Mouse (Mus musculus) kidney, embryonic 16.5 days (tissue): ENCODE measurements around the gene Rps7. TPM values are rescaled to one million over a fixed set of nuclear protein-coding genes. Genes with fewer than 3 reads are reported as not detected.

Experiments used
- ATAC-seq: fragments of 200-750 bp; cut with Nextera tagmentation; 2 replicates; pipeline ENCODE4 v1.8.0; 2017; ENCODE audit warnings: moderate TSS enrichment; ENCODE audit not compliant: low FRiP score, low TSS enrichment
- H3K27ac ChIP-seq: fragments of 300-500 bp; sonication (generic); 2 replicates; pipeline ENCODE4 v1.5.1; 2014; ENCODE audit warnings: low read length
- H3K27me3 ChIP-seq: fragments of 300-500 bp; sonication (generic); 2 replicates; pipeline ENCODE4 v1.6.1; 2014; ENCODE audit warnings: low read length, control low read depth, mixed read lengths; ENCODE audit not compliant: insufficient read depth
- H3K36me3 ChIP-seq: fragments of 300-500 bp; sonication (generic); 2 replicates; pipeline ENCODE4 v1.6.1; 2014; ENCODE audit warnings: low read length, control low read depth, mixed read lengths; ENCODE audit not compliant: insufficient read depth
- H3K4me1 ChIP-seq: fragments of 300-500 bp; sonication (generic); 2 replicates; pipeline ENCODE4 v1.6.1; 2014; ENCODE audit warnings: low read length, control low read depth, mixed read lengths; ENCODE audit not compliant: insufficient read depth
- H3K4me2 ChIP-seq: fragments of 300-500 bp; sonication (generic); replicated peaks from 2 replicates; pipeline ENCODE4 v1.6.1; 2014; ENCODE audit warnings: low read depth, low read length
- H3K4me3 ChIP-seq: fragments of 300-500 bp; sonication (generic); 2 replicates; pipeline ENCODE4 v1.5.1; 2014; ENCODE audit warnings: mild to moderate bottlenecking, low read length
- H3K9ac ChIP-seq: fragments of 300-500 bp; sonication (generic); replicated peaks from 2 replicates; pipeline ENCODE4 v1.6.1; 2014; ENCODE audit warnings: low read length
- H3K9me3 ChIP-seq: fragments of 300-500 bp; sonication (generic); 2 replicates; pipeline ENCODE4 v1.6.1; 2016; ENCODE audit warnings: low read length, control low read depth
- WGBS: fragments of 180-500 bp; shearing (Covaris S2); extraction: QIAGEN DNeasy Blood & Tissue Kit; methylation state at CpG from one replicate; pipeline ENCODE4 v1.1.7; 2014; 5-methylcytosine and 5-hydroxymethylcytosine counted together
- polyA plus RNA-seq: library from polyadenylated mRNA; unstranded; fragments of >200 nt; fragmentation: Nextera tagmentation; extraction: Ambion mirVana; gene quantifications from 2 replicates; pipeline ENCODE4 v1.2.1, GENCODE M21; 2015

The Rps7 gene
- 499 and 566 TPM in 2 replicates for polyA plus RNA-seq

DNA sequence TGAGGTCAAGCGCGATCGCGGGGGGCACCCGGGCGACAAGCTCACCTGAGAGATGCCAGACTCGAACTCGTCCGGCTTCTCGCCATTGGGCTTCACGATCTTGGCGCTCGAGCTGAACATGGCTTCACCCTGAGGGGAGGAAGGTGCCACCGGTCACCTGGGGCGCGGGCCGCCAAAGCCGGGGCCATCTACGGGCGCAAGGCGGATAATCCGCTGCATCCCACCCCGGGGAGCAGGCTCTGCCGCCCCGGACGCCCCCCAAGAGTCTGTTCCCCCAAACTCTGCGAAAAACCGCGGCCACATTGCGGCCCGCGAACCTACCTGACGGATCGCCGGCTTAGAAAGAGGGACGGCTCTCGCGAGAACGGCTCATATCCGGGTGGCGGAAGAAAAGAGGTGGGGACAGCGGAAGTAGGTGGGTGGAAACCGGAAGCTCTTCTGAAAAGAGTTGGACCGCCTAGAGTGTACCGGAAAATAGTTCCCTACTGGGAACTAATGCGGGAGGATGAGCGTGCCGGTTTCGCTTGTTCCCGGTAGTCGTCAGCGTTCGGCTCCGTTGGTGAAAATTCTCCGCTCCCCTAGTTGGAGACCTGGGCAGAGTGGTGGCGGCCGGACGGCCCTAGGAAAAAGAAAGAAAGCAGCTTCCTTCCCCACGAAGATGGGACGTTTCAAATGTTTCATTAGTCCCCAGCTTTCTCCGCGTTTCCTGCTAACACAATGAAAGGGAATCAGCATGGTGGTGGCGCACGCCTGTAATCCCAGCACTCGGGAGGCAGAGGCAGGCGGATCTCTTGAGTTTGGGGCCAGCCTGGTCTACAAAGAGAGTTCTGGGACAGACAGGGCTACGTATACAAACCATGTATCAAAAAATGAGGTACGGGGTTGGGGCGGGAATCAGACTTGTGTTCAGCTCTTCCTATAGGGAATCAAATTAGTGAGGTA is at the start of gene Rps7:
TSS of gene Rps7 (minus strand) at position 419 of the 942 bp plus-strand sequence.
- Histone ChIP-seq H3K27me3 (no peaks in the 10 kb centered on the region), H3K4me2 (peak within 1 kb of the TSS; percentile 63), H3K4me3 (peak within 1 kb of the TSS; percentile 92), H3K9me3 (no peaks in the 10 kb centered on the region), H3K4me1 (peaks cover 12% of the 10 kb centered on the region), H3K9ac (peak within 1 kb of the TSS; percentile 98), H3K27ac (peak within 1 kb of the TSS; percentile 90), H3K36me3 (peaks cover 38% of the 10 kb centered on the region)
- 6% methylated on average over 65 of the region's 69 CpGs for WGBS
- peak; percentile 97 for ATAC-seq

DNA sequence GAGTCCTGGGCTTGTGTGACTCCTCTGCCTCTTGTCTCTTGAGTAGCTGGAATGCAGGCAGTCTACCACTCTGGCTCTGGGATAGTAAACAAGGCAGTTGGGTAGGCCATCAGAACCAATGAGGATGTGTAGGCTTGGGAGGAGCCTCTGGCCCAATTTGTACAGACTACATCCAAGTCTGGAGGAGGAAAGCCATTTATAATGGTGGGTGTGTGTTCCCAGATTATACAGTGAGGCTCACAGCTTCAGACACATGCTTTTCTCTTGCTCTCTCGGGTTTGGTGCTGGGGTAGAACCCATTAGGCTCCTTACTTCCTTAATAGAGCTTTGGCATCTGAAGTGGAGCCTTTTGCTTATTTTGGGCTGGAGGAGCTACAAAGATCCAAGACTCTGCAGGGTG is 48.9 kb upstream of the Rps7 start:
- H3K27me3 ChIP-seq, result no peaks in the 10 kb centered on the region
- H3K4me1 ChIP-seq, result no peaks in the 10 kb centered on the region
- peaks cover 34% of the 10 kb centered on the region for H3K36me3 ChIP-seq
- 90% methylated on average over 1 of the region's 1 CpGs for WGBS
- H3K9ac ChIP-seq, result no peak overlapping the region
- no peaks in the 10 kb centered on the region for H3K9me3 ChIP-seq
- no peak overlapping the region for H3K27ac ChIP-seq
- no peak for ATAC-seq
- no peak overlapping the region for H3K4me3 ChIP-seq
- H3K4me2 ChIP-seq, result no peak overlapping the region

DNA sequence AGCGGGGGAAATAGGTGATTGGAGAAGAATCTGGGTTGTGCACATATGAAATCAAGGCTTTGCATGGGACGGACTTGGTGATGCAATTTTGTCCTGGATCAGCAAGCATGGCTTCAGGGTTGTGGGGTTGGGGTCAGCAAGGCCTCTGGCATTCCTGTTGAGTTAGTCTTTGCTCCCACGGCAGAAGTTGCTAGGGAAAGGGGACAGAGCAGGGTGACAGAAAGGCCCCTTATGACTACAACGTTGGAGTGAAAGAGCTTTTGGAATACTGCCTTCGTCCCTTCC is 40.1 kb upstream of the Rps7 start:
- Histone ChIP-seq H3K27me3 (no peaks in the 10 kb centered on the region), H3K27ac (peak overlapping the region; percentile 96)
- no peak for ATAC-seq

DNA sequence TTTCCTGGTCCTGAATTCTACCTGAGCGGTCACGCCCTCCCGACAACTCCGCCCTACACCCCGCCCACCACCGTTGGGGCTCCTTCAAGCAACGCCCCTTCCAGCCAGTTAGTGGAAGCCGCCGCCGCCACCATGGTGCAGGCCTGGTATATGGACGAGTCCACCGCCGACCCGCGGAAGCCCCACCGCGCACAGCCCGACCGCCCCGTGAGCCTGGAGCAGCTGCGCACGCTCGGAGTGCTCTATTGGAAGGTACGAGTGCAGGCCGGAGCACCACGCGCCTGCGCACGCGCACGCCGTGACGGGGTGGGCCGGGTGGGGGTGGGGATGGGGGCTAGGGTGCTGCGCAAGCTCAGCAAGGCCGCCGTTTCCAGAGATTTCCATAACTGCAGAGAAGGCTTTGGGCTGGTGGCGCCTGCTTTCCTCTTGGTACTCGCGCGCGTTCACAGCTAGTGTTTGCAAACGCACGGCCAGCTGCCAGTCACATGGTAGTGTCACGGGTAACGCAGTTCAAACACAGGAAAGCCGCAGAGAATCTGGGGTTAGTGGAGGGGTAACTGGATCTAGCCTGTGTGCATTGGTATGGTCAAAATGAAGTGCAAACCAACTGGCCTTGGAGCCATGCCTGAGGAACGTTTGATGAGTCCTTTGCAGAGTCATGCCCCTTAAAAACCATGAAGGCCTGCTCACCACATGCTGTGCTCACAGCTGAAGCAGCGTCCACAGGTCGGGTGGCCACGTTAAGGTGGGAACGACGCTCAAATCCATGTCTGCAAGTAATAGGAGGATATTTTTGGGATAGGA is 39.6 kb upstream of the Rps7 start, which contains the start of gene Adi1:
TSS of gene Adi1 (plus strand) at position 111 of the 804 bp plus-strand sequence.
- Histone ChIP-seq H3K4me1 (peaks cover 10% of the 10 kb centered on the region), H3K9ac (peak within 1 kb of the TSS; percentile 79), H3K27me3 (no peaks in the 10 kb centered on the region), H3K36me3 (peaks cover 21% of the 10 kb centered on the region), H3K9me3 (peaks cover 5% of the 10 kb centered on the region; the same call in 1 of the 2 replicates), H3K27ac (peak within 1 kb of the TSS; percentile 96), H3K4me2 (peak within 1 kb of the TSS; percentile 61), H3K4me3 (peak within 1 kb of the TSS; percentile 69)
- ATAC-seq, result peak; percentile 97
- WGBS, result 3% methylated on average over 53 of the region's 53 CpGs

More for the DNA sequence above, 40.1 kb upstream of the Rps7 start:
- peak overlapping the region; percentile 61 for H3K4me2 ChIP-seq
- peaks cover 27% of the 10 kb centered on the region for H3K36me3 ChIP-seq
- H3K9me3 ChIP-seq, result peaks cover 5% of the 10 kb centered on the region; the same call in 1 of the 2 replicates
- peak overlapping the region; percentile 79 for H3K9ac ChIP-seq
- H3K4me1 ChIP-seq, result peaks cover 10% of the 10 kb centered on the region
- 65% methylated on average over 5 of the region's 5 CpGs for WGBS
- peak overlapping the region; percentile 69 for H3K4me3 ChIP-seq

DNA sequence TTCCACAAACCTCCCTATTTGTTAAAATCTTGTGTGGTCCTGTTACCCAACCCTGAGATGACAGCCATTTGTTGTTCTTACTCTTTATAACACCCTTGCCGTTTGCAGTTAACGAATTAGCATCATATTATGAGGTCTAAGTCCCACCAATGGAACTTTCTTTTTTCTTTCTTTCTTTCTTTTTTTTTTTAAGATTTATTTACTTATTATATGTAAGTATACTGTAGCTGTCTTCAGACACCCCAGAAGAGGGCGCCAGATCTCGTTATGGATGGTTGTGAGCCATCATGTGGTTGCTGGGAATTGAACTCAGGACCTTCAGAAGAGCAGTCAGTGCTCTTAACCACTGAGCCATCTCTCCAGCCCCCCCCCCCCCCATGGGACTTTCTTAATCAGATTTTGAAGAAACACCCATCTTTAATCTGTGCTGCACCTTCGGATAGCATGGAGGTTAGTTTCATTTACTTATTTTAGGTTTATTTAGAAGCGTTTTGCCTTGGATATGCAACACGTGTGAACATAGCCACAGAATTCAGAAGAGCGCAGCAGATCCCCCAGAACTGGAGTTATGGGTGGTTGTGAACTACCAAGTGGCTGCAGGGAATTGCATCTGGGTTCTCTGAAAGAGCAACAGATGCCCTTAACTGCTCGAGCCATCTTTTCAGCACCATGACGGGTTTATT is 38.4 kb upstream of the Rps7 start:
- peak overlapping the region; percentile 61 for H3K4me2 ChIP-seq
- H3K4me3 ChIP-seq, result no peak overlapping the region
- 81% methylated on average over 10 of the region's 10 CpGs for WGBS
- no peak overlapping the region for H3K9ac ChIP-seq
- H3K27ac ChIP-seq, result no peak overlapping the region
- peaks cover 10% of the 10 kb centered on the region for H3K4me1 ChIP-seq
- H3K27me3 ChIP-seq, result no peaks in the 10 kb centered on the region
- peaks cover 5% of the 10 kb centered on the region; the same call in 1 of the 2 replicates for H3K9me3 ChIP-seq
- peaks cover 15% of the 10 kb centered on the region; the same call in 1 of the 2 replicates for H3K36me3 ChIP-seq
- no peak for ATAC-seq

DNA sequence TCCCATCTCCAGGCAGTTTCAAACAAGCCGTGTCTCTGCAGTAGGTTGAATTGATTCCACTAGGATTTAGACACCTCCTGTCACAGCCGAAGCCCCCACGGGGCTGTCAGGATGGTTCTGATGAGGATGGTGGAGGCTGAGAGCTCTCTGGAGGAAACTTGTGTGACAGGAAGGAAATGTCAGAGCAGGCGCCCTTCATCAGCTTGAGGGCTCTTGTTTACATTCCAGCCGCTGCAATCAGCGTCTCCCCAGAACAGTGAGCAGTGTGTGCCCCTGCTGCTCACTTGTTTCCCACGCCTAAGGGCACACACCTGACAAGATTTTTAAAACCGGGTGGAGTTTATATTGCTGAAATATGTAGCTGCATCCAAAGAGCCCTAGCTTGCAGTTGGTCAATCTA is 31.5 kb upstream of the Rps7 start:
- 0 out of 2 replicates have a peak overlapping the region, but pooled peaks have one; percentile 2 for H3K9ac ChIP-seq
- no peaks in the 10 kb centered on the region for H3K36me3 ChIP-seq
- no peak overlapping the region for H3K4me3 ChIP-seq
- H3K9me3 ChIP-seq, result no peaks in the 10 kb centered on the region
- WGBS, result 23% methylated on average over 8 of the region's 8 CpGs
- ATAC-seq, result no peak
- H3K27ac ChIP-seq, result no peak overlapping the region
- peaks cover 8% of the 10 kb centered on the region for H3K4me1 ChIP-seq
- no peaks in the 10 kb centered on the region for H3K27me3 ChIP-seq
- no peak overlapping the region for H3K4me2 ChIP-seq

DNA sequence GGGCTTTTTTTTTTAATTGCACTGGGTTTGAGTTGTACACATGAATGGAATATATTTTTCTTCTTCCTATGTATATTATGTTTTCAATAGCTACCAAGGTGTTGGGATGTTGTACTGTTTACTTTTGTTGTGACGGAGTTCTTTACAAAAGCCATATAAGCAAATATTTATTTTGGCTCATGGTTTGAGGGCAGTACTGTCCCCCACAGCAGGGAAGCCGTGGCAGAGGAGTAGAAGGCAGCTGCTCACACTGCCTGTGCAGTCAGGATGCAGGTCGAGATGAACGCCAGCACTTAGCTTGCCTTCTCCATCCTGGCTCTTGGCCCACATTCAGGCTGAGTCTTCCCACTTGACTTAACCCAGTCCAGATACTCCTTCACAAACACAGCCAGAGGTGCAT is 31.0 kb upstream of the Rps7 start:
- peaks cover 8% of the 10 kb centered on the region for H3K4me1 ChIP-seq
- no peak overlapping the region for H3K9ac ChIP-seq
- no peak overlapping the region for H3K4me3 ChIP-seq
- WGBS, result 70% methylated on average over 4 of the region's 4 CpGs
- ATAC-seq, result no peak
- H3K4me2 ChIP-seq, result no peak overlapping the region
- H3K27me3 ChIP-seq, result no peaks in the 10 kb centered on the region
- no peaks in the 10 kb centered on the region for H3K36me3 ChIP-seq
- no peak overlapping the region for H3K27ac ChIP-seq
- no peaks in the 10 kb centered on the region for H3K9me3 ChIP-seq

DNA sequence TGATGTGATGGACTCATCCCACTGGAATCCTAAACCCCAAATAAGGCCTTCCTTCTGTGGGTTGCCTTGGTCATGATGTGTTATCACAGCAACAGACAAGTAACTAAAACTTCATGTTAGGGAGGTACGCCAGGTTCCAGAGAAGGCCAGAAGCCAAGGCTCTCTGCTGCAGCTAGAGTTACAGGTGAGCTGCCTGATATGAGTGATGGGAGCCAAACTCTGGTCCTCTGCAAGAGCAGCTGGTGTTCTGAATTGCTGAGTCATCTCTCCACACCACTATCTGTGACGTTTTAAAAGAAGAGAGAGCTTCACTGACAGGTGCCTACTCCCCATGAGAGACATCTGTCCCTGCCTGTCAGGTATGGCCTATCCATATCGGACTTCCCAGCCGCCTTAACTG is 26.9 kb upstream of the Rps7 start:
- no peaks in the 10 kb centered on the region for H3K9me3 ChIP-seq
- H3K4me2 ChIP-seq, result no peak overlapping the region
- H3K4me3 ChIP-seq, result no peak overlapping the region
- peaks cover 21% of the 10 kb centered on the region for H3K36me3 ChIP-seq
- ATAC-seq, result no peak
- H3K9ac ChIP-seq, result no peak overlapping the region
- 84% methylated on average over 4 of the region's 4 CpGs for WGBS
- no peak overlapping the region for H3K27ac ChIP-seq
- H3K4me1 ChIP-seq, result peaks cover 6% of the 10 kb centered on the region
- H3K27me3 ChIP-seq, result no peaks in the 10 kb centered on the region
